Mouse (Mus musculus) liver, embryonic 18 days (tissue): ENCODE measurements around the gene D330045A20Rik. TPM values are rescaled to one million over a fixed set of nuclear protein-coding genes. Genes with fewer than 3 reads are reported as not detected.

Source experiments
- polyA plus RNA-seq: library from polyadenylated mRNA; depleted of rRNA; stranded (reverse); fragments of >200 nt; gene quantifications from 2 replicates; pipeline ENCODE4 v1.2.3, GENCODE M21; 2012; rRNA removed

Gene D330045A20Rik
- polyA plus RNA-seq = 0.65 and 0.72 TPM in 2 replicates

GRCm38 (mm10) chrX:139480022-139480894 is at the start of gene D330045A20Rik:
TSS of gene D330045A20Rik (plus strand) at chrX:139480367.

GRCm38 (mm10) chrX:139562925-139563461 is 82.8 kb downstream of the D330045A20Rik start, which contains the start of gene Rnf128:
TSS of gene Rnf128 (plus strand) at chrX:139563316.

Other genes starting within 250 kb of the D330045A20Rik start
- gene Trap1a, start 146.7 kb upstream of the D330045A20Rik start, polyA plus RNA-seq = 0.04 and 0.06 TPM in 2 replicates
- gene Rnf128, start 82.9 kb downstream of the D330045A20Rik start, polyA plus RNA-seq = 29.9 and 31.9 TPM in 2 replicates
- gene Tbc1d8b, start 204.6 kb downstream of the D330045A20Rik start, polyA plus RNA-seq = 2.6 and 2.7 TPM in 2 replicates
- not detected in 2 replicates for gene Gm15013, start 234.1 kb downstream of the D330045A20Rik start, polyA plus RNA-seq